ENCODE assay signal across 17 mouse cellular contexts in genomic region chr16:87752482-87752881, GRCm38 (mm10). TPM values are rescaled to one million over a fixed set of nuclear protein-coding genes. Genes with fewer than 3 reads are reported as not detected.
DNase-seq lines count a peak whose midpoint lies in the region; ATAC-seq and TF ChIP-seq lines count a peak whose summit lies in the region.
"Had no signal": no experiment of that assay in that cellular context is flagged by ENCODE, and none has a peak within 500 bp of the region (broad histone marks: within the 10 kb centered on the region; RNA-seq: fewer than 3 reads in every experiment).

No protein-coding gene starts in this region.

- H3K27me3 ChIP-seq in cerebellum, adult 2 months (ENCODE audit: control insufficient read depth, insufficient read depth, low read length), result no peaks in the 10 kb centered on the region
- no peaks in the 10 kb centered on the region for H3K27me3 ChIP-seq in kidney, postnatal 0 days (ENCODE audit: insufficient read depth, low read length)
- H3K27me3 ChIP-seq in limb, embryonic 14.5 days (ENCODE audit: control insufficient read depth, insufficient read depth, low read length), result no peaks in the 10 kb centered on the region
- H3K27me3 ChIP-seq: embryonic facial prominence, embryonic 13.5 days; limb, embryonic 15.5 days had no signal

- TF ChIP-seq POLR2A in cerebellum, adult 2 months (IDR thresholded peaks at IDR 0.05; ENCODE audit: borderline replicate concordance, insufficient read depth, low read length), result no peak
- TF ChIP-seq POLR2A in limb, embryonic 14.5 days (IDR thresholded peaks at IDR 0.05; ENCODE audit: borderline replicate concordance, extremely low read depth, insufficient read depth, insufficient read length), result no peak

- TF ChIP-seq CTCF in cerebellum, adult 2 months (IDR thresholded peaks at IDR 0.05; ENCODE audit: borderline replicate concordance, insufficient read depth, low read depth, low read length), result no peak
- no peak for TF ChIP-seq CTCF in kidney, postnatal 0 days (IDR thresholded peaks at IDR 0.05; ENCODE audit: low read depth)

- no peak overlapping the region for H3K27ac ChIP-seq in cerebellum, adult 2 months (ENCODE audit: insufficient read depth, low read length)
- no peak overlapping the region for H3K27ac ChIP-seq in kidney, postnatal 0 days
- H3K27ac ChIP-seq in limb, embryonic 14.5 days (replicated peaks; ENCODE audit: low read depth, low read length), result no peak overlapping the region
- H3K27ac ChIP-seq: embryonic facial prominence, embryonic 13.5 days; limb, embryonic 15.5 days; stomach, postnatal 0 days had no signal

- H3K36me3 ChIP-seq in kidney, postnatal 0 days (ENCODE audit: insufficient read depth, low read length), result no peaks in the 10 kb centered on the region
- H3K36me3 ChIP-seq in limb, embryonic 14.5 days (ENCODE audit: control insufficient read depth, insufficient read depth, low read length), result no peaks in the 10 kb centered on the region
- H3K36me3 ChIP-seq: embryonic facial prominence, embryonic 13.5 days; limb, embryonic 15.5 days had no signal

- no peak for ATAC-seq in kidney, postnatal 0 days (replicated peaks; ENCODE audit: low FRiP score, low read depth)
- no peak for ATAC-seq in limb, embryonic 14.5 days (ENCODE audit: low FRiP score, low read depth)
- ATAC-seq: inflammation-experienced regulatory T-cells, adult 6 months had no signal

- no peaks in the 10 kb centered on the region for H3K9me3 ChIP-seq in kidney, postnatal 0 days (replicated peaks; ENCODE audit: low read length)
- H3K9me3 ChIP-seq in limb, embryonic 14.5 days (ENCODE audit: control insufficient read depth, low read length), result no peaks in the 10 kb centered on the region
- H3K9me3 ChIP-seq: limb, embryonic 15.5 days had no signal

- no peaks in the 10 kb centered on the region for H3K4me1 ChIP-seq in cerebellum, adult 2 months (ENCODE audit: control insufficient read depth, insufficient read depth, low read length)
- no peaks in the 10 kb centered on the region for H3K4me1 ChIP-seq in kidney, postnatal 0 days (replicated peaks; ENCODE audit: insufficient read depth, low read length)
- no peaks in the 10 kb centered on the region for H3K4me1 ChIP-seq in limb, embryonic 14.5 days (ENCODE audit: control insufficient read depth, insufficient read depth, low read length)
- H3K4me1 ChIP-seq: embryonic facial prominence, embryonic 13.5 days; limb, embryonic 15.5 days had no signal

- no peak overlapping the region for H3K4me3 ChIP-seq in cerebellum, adult 2 months (replicated peaks; ENCODE audit: insufficient read depth, low read depth, low read length)
- no peak overlapping the region for H3K4me3 ChIP-seq in kidney, postnatal 0 days (replicated peaks; ENCODE audit: low read depth, low read length)
- H3K4me3 ChIP-seq in limb, embryonic 14.5 days (replicated peaks; ENCODE audit: low read length), result no peak overlapping the region
- H3K4me3 ChIP-seq: embryonic facial prominence, embryonic 13.5 days; limb, embryonic 15.5 days had no signal

- DNase-seq in cerebellum, postnatal 10 days, result peak; percentile 29
- no peak for DNase-seq in cerebellum, adult 2 months
- peak; percentile 44 for DNase-seq in kidney, postnatal 0 days (ENCODE audit: low spot score)
- DNase-seq in kidney, adult 9 months, result no peak
- DNase-seq in lung, postnatal 14 days, result peak; percentile 25
- DNase-seq in lung, postnatal 25 days (ENCODE audit: low spot score), result no peak
- DNase-seq in limb, embryonic 14.5 days (ENCODE audit: low spot score), result no peak
- DNase-seq in frontal cortex, postnatal 36 days (ENCODE audit: low spot score in 2 of 2), result no peak
- DNase-seq: adrenal gland, postnatal 10 days; cerebellum, adult 18-20 months; lung, embryonic 14.5 days; thymus, postnatal 25 days had no signal

- 31% methylated on average over 13 of the region's 13 CpGs for WGBS in cerebellum, adult 2 months
- 61% methylated on average over 13 of the region's 13 CpGs for WGBS in kidney, postnatal 0 days
- WGBS in limb, embryonic 14.5 days, result 60% methylated on average over 13 of the region's 13 CpGs

- H3K4me2 ChIP-seq in kidney, postnatal 0 days (ENCODE audit: low read length), result no peak overlapping the region
- H3K4me2 ChIP-seq in limb, embryonic 14.5 days (replicated peaks; ENCODE audit: low read depth, low read length, severe bottlenecking), result 0 out of 2 replicates have a peak overlapping the region, but pooled peaks have one; percentile 2
- H3K4me2 ChIP-seq: embryonic facial prominence, embryonic 13.5 days; heart, embryonic 11.5 days; limb, embryonic 15.5 days; lung, embryonic 14.5 days had no signal

- H3K9ac ChIP-seq in kidney, postnatal 0 days (ENCODE audit: low read depth, low read length), result no peak overlapping the region
- H3K9ac ChIP-seq in limb, embryonic 14.5 days (ENCODE audit: low read depth, low read length, severe bottlenecking), result no peak overlapping the region
- H3K9ac ChIP-seq: embryonic facial prominence, embryonic 13.5 days; limb, embryonic 15.5 days; lung, embryonic 14.5 days had no signal

RNA-seq across cellular contexts. Expression of gene Bach1, which starts 53.7 kb away (rescaled TPM):
- polyA plus RNA-seq in cerebellum, adult 2 months (2012; rRNA removed), result 8.5 and 8.7 TPM in 2 replicates
- polyA plus RNA-seq in kidney, postnatal 0 days (2015; fragmentation: Nextera tagmentation; extraction: Ambion mirVana), result 6.5 and 8.6 TPM in 2 replicates
- 16.1 and 16.4 TPM in 2 replicates for polyA plus RNA-seq in limb, embryonic 14.5 days (2012; rRNA removed)
- 13.3 and 16.7 TPM in 2 replicates for polyA plus RNA-seq in limb, embryonic 14.5 days (2014; fragmentation: Nextera tagmentation; extraction: Ambion mirVana)

Comparison
In these comparisons a context has a peak if more than half of its experiments do, and no peak if none do; other contexts are left out.
1. DNase-seq: peak in cerebellum, postnatal 10 days (2 of 2), kidney, postnatal 0 days (single experiment) and lung, postnatal 14 days (single experiment); none in cerebellum, adult 2 months (0 of 2), kidney, adult 9 months (single experiment), lung, postnatal 25 days (single experiment), limb, embryonic 14.5 days (single experiment) and frontal cortex, postnatal 36 days (0 of 2).